Mouse (Mus musculus): Measurements from ENCODE around the gene Chn2. TPM values are rescaled to one million over a fixed set of nuclear protein-coding genes. Genes with fewer than 3 reads are reported as not detected.

The Chn2 gene
- total RNA-seq, 2 experiments from 2014 or later: 3.0 to 4.3 TPM

Other genes starting within 250 kb of the Chn2 start
- 1 to 10 TPM; 4.7 to 5.5 TPM for gene Tril, start 218.7 kb upstream of the Chn2 start, total RNA-seq (2021)
- gene Cpvl, start 60.9 kb upstream of the Chn2 start, total RNA-seq (2021): not detected

Measured in heart, postnatal 25 days (tissue).